Mouse (Mus musculus): ENCODE data around the gene Cfap45. TPM values are rescaled to one million over a fixed set of nuclear protein-coding genes. Genes with fewer than 3 reads are reported as not detected.

The Cfap45 gene
- polyA plus RNA-seq, 1 experiment from 2014 or later, result 1.4 TPM

GRCm38 (mm10) chr1:172525027-172525764 is 4.6 kb downstream of the Cfap45 start:
- no peak for ATAC-seq (replicated peaks; ENCODE audit: low FRiP score)
- no peak overlapping the region for H3K9ac ChIP-seq
- H3K36me3 ChIP-seq, result no peaks in the 10 kb centered on the region
- H3K4me3 ChIP-seq (replicated peaks), result no peak overlapping the region
- H3K27ac ChIP-seq, result peak overlapping the region; percentile 34
- peaks cover 27% of the 10 kb centered on the region for H3K4me1 ChIP-seq
- peak overlapping the region; percentile 9; the same call in 1 of the 2 replicates for H3K4me2 ChIP-seq
- WGBS, result 41% methylated on average over 15 of the region's 15 CpGs
- H3K9me3 ChIP-seq (replicated peaks), result no peaks in the 10 kb centered on the region
- H3K27me3 ChIP-seq, result peaks cover 10% of the 10 kb centered on the region; the same call in 1 of the 2 replicates

GRCm38 (mm10) chr1:172525971-172526370 is 5.4 kb downstream of the Cfap45 start:
- Histone ChIP-seq H3K4me3 (replicated peaks) (no peak overlapping the region), H3K36me3 (no peaks in the 10 kb centered on the region), H3K4me2 (0 out of 2 replicates have a peak overlapping the region, but pooled peaks have one; percentile 9), H3K4me1 (peaks cover 27% of the 10 kb centered on the region), H3K9ac (no peak overlapping the region), H3K27me3 (peaks cover 13% of the 10 kb centered on the region; the same call in 1 of the 2 replicates), H3K9me3 (replicated peaks) (no peaks in the 10 kb centered on the region), H3K27ac (peak overlapping the region; percentile 34; the same call in 1 of the 2 replicates)
- no peak for ATAC-seq (replicated peaks; ENCODE audit: low FRiP score)
- 77% methylated on average over 7 of the region's 7 CpGs for WGBS

DNA sequence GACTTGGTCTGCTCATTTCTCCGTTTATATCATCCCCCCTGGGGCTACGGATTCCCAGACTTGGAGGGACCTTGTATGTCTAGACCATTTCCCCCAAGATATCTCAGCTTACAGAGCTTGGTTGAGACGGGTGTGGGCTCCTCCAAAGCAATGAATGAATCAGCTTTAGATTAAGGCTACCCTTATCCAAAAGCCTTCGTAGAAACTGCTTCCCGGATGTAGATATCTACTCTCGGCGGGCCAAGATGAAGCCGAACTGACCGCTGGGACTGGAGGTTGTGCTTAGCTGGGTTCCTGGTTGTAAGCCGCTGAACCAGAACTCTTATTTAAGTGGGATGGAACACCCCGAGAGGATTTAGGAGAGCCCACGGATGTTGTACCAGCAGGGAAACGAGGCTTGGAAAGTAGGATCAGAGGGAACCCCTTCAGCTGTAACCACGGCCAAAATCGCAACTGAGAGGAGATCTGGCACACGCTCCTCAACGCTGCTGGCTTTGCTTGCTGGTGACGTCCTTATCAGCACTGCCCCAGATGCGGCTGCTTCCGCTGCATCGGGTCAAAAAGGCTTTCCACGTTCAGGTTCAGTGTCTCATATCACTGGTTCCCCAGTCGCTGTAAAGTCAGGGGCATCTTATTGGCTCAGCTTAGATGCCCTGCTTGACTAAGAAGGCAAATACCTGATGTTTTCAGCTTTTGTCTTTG is 5.9 kb downstream of the Cfap45 start:
- Histone ChIP-seq H3K36me3 (no peaks in the 10 kb centered on the region), H3K9me3 (replicated peaks) (no peaks in the 10 kb centered on the region), H3K4me1 (peaks cover 23% of the 10 kb centered on the region), H3K4me3 (replicated peaks) (no peak overlapping the region), H3K9ac (no peak overlapping the region), H3K4me2 (peak overlapping the region; percentile 20; the same call in 1 of the 2 replicates), H3K27ac (no peak overlapping the region), H3K27me3 (peaks cover 13% of the 10 kb centered on the region; the same call in 1 of the 2 replicates)
- WGBS, result 63% methylated on average over 23 of the region's 23 CpGs
- no peak for ATAC-seq (replicated peaks; ENCODE audit: low FRiP score)

DNA sequence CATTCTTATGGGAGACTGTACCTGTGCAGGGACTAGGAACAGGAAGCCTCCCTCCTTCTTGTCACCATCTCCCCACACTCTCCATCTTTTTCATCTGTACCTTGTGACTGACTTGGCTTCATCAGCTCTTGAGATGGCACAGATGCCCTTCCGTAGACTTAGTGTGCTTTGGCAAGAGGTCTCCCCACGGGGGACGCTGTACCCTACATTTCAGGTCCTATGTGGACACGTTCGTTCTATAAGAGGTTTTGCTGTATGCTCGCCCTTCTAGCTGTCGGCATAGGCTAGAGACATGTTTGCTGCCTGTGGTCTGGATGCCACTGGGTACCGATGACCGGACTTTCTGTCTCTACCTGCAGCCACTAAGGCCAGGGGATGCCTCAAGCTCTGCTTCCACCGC is 6.8 kb downstream of the Cfap45 start:
- 91% methylated on average over 10 of the region's 10 CpGs for WGBS
- Histone ChIP-seq H3K36me3 (no peaks in the 10 kb centered on the region), H3K9me3 (replicated peaks) (no peaks in the 10 kb centered on the region), H3K9ac (no peak overlapping the region), H3K4me3 (replicated peaks) (no peak overlapping the region), H3K4me1 (peaks cover 28% of the 10 kb centered on the region), H3K27me3 (peaks cover 13% of the 10 kb centered on the region; the same call in 1 of the 2 replicates), H3K4me2 (no peak overlapping the region), H3K27ac (no peak overlapping the region)
- ATAC-seq (replicated peaks; ENCODE audit: low FRiP score), result no peak

DNA sequence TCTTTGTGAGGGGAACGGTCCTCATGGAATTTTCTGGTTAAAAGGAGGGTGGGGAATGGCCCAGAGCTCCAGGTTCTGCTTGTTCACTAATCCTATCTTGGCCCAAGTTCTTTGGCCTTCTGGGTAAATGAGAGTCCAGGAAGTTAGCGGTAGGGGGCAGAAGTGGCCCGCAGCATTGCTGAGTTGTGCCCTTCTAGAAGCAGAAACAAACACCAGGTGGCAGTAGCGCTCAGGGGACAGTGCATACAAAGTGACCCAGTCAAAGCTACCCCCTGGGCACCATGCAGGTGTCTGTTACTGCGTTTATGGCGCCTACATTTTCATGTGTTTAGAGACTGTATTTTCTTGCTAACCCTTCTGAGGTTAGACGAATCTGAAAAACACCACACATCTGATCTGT is 8.1 kb downstream of the Cfap45 start:
- ATAC-seq (replicated peaks; ENCODE audit: low FRiP score), result peak; percentile 67
- 4% methylated on average over 7 of the region's 7 CpGs for WGBS
- Histone ChIP-seq H3K27ac (no peak overlapping the region), H3K4me3 (replicated peaks) (no peak overlapping the region), H3K9ac (no peak overlapping the region), H3K27me3 (peaks cover 13% of the 10 kb centered on the region; the same call in 1 of the 2 replicates), H3K4me1 (peaks cover 33% of the 10 kb centered on the region), H3K4me2 (no peak overlapping the region), H3K9me3 (replicated peaks) (no peaks in the 10 kb centered on the region), H3K36me3 (no peaks in the 10 kb centered on the region)

DNA sequence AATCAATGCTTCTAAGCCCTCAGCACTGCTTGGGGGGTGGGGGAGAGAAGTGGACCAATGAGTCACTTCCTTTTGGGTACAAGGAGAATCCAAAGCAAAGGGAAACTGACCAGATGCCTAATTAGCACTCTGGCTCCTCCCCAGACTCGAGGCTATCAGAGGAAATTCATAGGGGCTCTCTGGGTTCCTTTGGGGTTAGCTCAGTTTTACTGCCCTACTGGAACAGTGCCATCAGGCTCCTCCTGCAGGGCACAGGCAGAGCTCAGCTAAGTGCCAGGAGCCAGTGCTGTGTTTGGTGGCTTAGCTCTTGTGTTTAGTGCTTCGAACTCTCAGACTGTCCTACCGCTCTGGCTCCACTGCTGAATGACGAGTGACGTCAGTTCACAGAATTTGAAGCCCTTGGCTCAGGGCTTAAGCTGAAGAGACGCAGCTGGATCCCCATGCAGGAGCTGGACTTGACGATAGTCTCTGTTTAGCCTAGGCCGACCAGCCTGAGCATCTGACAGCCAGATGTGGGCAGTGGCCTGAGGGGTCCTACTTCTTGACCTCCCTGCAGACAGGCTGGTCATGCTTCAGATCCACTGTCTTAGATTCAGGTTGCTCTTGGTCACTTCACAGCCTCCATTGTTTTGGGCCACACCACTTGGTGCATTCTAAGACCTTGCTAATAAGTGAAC is 10.1 kb downstream of the Cfap45 start:
- WGBS, result 16% methylated on average over 8 of the region's 8 CpGs
- peaks cover 13% of the 10 kb centered on the region; the same call in 1 of the 2 replicates for H3K27me3 ChIP-seq
- no peak overlapping the region for H3K9ac ChIP-seq
- no peaks in the 10 kb centered on the region for H3K9me3 ChIP-seq (replicated peaks)
- H3K27ac ChIP-seq, result no peak overlapping the region
- peaks cover 25% of the 10 kb centered on the region for H3K4me1 ChIP-seq
- no peak overlapping the region for H3K4me2 ChIP-seq
- no peak overlapping the region for H3K4me3 ChIP-seq (replicated peaks)
- no peaks in the 10 kb centered on the region for H3K36me3 ChIP-seq
- no peak for ATAC-seq (replicated peaks; ENCODE audit: low FRiP score)

DNA sequence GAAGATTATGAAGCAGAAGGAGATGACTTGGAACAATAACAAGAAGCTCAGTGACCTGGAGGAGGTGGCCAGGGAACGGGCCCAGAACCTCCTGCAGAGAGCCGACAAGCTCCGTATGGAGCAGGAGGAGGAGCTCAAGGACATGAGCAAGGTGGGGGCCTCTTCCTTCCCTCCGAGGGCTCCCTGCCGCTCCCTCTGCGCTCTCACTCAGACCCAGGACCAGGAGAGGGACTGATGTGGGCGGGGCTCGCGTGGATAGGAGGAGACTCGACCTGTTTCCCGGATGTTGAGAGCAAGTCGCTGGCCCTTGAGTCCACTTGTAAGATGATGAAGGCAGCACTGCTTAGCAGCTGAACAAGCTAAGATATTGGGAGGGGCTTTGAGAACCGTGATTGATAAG is 11.9 kb downstream of the Cfap45 start:
- under 1% methylated on average over 13 of the region's 13 CpGs for WGBS
- no peaks in the 10 kb centered on the region for H3K36me3 ChIP-seq
- peaks cover 22% of the 10 kb centered on the region for H3K4me1 ChIP-seq
- ATAC-seq (replicated peaks; ENCODE audit: low FRiP score), result peak; percentile 79
- H3K4me2 ChIP-seq, result peak overlapping the region; percentile 64
- no peaks in the 10 kb centered on the region for H3K9me3 ChIP-seq (replicated peaks)
- H3K27ac ChIP-seq, result no peak overlapping the region
- peak overlapping the region; percentile 5; the same call in 1 of the 2 replicates for H3K9ac ChIP-seq
- peaks cover 9% of the 10 kb centered on the region; the same call in 1 of the 2 replicates for H3K27me3 ChIP-seq
- H3K4me3 ChIP-seq (replicated peaks), result peak overlapping the region; percentile 39

DNA sequence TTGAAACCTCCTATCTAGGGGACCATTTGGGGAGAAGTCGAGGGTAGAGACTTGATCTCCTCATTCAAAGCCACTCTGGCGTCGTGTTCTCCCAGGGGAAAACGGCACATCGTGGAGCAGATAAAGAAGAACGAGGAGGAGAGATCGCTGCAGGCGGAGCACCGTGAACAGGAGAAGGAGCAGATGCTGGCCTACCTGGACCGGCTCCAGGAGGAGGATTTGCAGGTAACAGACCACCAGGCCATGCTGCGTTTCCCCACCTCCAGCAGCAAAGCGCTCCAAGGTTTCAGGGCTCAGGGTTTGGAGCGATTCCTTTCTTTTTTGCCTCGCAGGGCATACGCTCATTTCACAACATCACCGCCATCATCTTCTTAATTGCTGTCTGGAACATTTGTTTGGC is 14.5 kb downstream of the Cfap45 start:
- H3K4me3 ChIP-seq (replicated peaks), result no peak overlapping the region
- H3K4me1 ChIP-seq, result peaks cover 22% of the 10 kb centered on the region
- 0 out of 2 replicates have a peak, but pooled peaks cover 3% of the 10 kb centered on the region for H3K27me3 ChIP-seq
- no peak for ATAC-seq (replicated peaks; ENCODE audit: low FRiP score)
- H3K36me3 ChIP-seq, result no peaks in the 10 kb centered on the region
- H3K9me3 ChIP-seq (replicated peaks), result no peaks in the 10 kb centered on the region
- WGBS, result 88% methylated on average over 16 of the region's 16 CpGs
- no peak overlapping the region for H3K27ac ChIP-seq
- no peak overlapping the region for H3K9ac ChIP-seq
- no peak overlapping the region for H3K4me2 ChIP-seq

GRCm38 (mm10) chr1:172539827-172540226 is 19.2 kb downstream of the Cfap45 start:
- Histone ChIP-seq H3K4me1 (no peaks in the 10 kb centered on the region), H3K27me3 (peaks cover 3% of the 10 kb centered on the region; the same call in 1 of the 2 replicates), H3K9ac (no peak overlapping the region), H3K4me2 (no peak overlapping the region), H3K36me3 (no peaks in the 10 kb centered on the region), H3K9me3 (replicated peaks) (no peaks in the 10 kb centered on the region), H3K4me3 (replicated peaks) (no peak overlapping the region), H3K27ac (no peak overlapping the region)
- no peak for ATAC-seq (replicated peaks; ENCODE audit: low FRiP score)
- WGBS, result 73% methylated on average over 6 of the region's 6 CpGs

- Histone ChIP-seq H3K4me2 (no peak overlapping the region), H3K27ac (no peak overlapping the region), H3K9ac (no peak overlapping the region), H3K4me3 (replicated peaks) (no peak overlapping the region), H3K9me3 (replicated peaks) (no peaks in the 10 kb centered on the region), H3K36me3 (no peaks in the 10 kb centered on the region), H3K27me3 (peaks cover 3% of the 10 kb centered on the region; the same call in 1 of the 2 replicates), H3K4me1 (no peaks in the 10 kb centered on the region)
- WGBS, result 66% methylated on average over 11 of the region's 11 CpGs
- ATAC-seq (replicated peaks; ENCODE audit: low FRiP score), result no peak
Observed at GRCm38 (mm10) chr1:172540283-172540820, 19.8 kb downstream of the Cfap45 start.

DNA sequence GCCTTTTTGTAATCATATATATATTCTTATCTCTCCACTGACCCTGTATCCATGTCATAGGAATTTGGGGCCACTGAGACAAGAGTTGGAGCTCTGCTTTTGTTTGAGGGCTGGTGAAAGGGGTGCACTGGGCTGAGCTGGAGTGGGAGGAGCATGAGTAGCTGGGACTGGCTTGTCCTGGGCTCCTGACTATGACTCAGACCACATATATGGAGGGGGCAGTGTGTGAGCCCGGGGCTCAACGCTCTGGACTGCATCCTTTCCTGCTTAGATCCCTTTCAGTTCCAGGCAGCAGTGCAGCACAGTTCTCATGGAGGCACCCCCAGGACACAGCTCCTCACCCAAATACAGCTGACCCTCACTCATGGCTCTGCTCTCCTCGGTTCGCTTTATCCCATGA is 25.5 kb downstream of the Cfap45 start:
- Histone ChIP-seq H3K9me3 (replicated peaks) (no peaks in the 10 kb centered on the region), H3K4me3 (replicated peaks) (no peak overlapping the region), H3K4me1 (peaks cover 24% of the 10 kb centered on the region), H3K27me3 (peaks cover 6% of the 10 kb centered on the region; the same call in 1 of the 2 replicates), H3K4me2 (no peak overlapping the region), H3K27ac (no peak overlapping the region), H3K36me3 (no peaks in the 10 kb centered on the region), H3K9ac (no peak overlapping the region)
- ATAC-seq (replicated peaks; ENCODE audit: low FRiP score), result no peak
- 95% methylated on average over 4 of the region's 4 CpGs for WGBS
